Mouse (Mus musculus) kidney, adult 2 months (tissue): Measurements from ENCODE around the gene Luc7l2. TPM values are rescaled to one million over a fixed set of nuclear protein-coding genes. Genes with fewer than 3 reads are reported as not detected.

ENCODE experiments used
- DNase-seq: peaks from one replicate; pipeline ENCODE4 v3.0.0; 2021
- H3K27ac ChIP-seq: fragments of 200-500 bp; 2 replicates; pipeline ENCODE4 v1.5.1; 2012; ENCODE audit warnings: low read depth, low read length, control low read depth, inconsistent platforms; ENCODE audit not compliant: insufficient read depth
- H3K27me3 ChIP-seq: fragments of 200-500 bp; replicated peaks from 2 replicates; pipeline ENCODE4 v1.6.1; 2012; ENCODE audit warnings: mild to moderate bottlenecking, moderate library complexity, low read length, inconsistent platforms; ENCODE audit not compliant: control insufficient read depth, insufficient read depth
- H3K36me3 ChIP-seq: fragments of 200-500 bp; 2 replicates; pipeline ENCODE4 v1.6.1; 2012; ENCODE audit warnings: mild to moderate bottlenecking, moderate library complexity, low read length, inconsistent platforms; ENCODE audit not compliant: control insufficient read depth, insufficient read depth
- H3K4me1 ChIP-seq: fragments of 200-500 bp; 2 replicates; pipeline ENCODE4 v1.6.1; 2011; ENCODE audit warnings: low read length; ENCODE audit not compliant: control insufficient read depth, insufficient read depth
- H3K4me3 ChIP-seq: fragments of 200-500 bp; 2 replicates; pipeline ENCODE4 v1.5.1; 2011; ENCODE audit warnings: mild to moderate bottlenecking, low read depth, low read length, control low read depth; ENCODE audit not compliant: insufficient read depth
- CTCF ChIP-seq: fragments of 200-500 bp; conservative IDR thresholded peaks from 2 replicates; pipeline ENCODE4 v1.5.1; 2011; ENCODE audit warnings: low read depth, mild to moderate bottlenecking, control low read depth, low read length, moderate library complexity, mixed read lengths; ENCODE audit not compliant: insufficient read depth, insufficient read length
- POLR2A ChIP-seq: fragments of 200-500 bp; IDR thresholded peaks from one replicate; pipeline ENCODE4 v1.6.1; 2011; ENCODE audit warnings: low read depth, low read length, control low read depth
- WGBS: fragments of 180-500 bp; shearing (Covaris S2); methylation state at CpG from one replicate; pipeline ENCODE4 v1.1.7; 2018; 5-methylcytosine and 5-hydroxymethylcytosine counted together
- polyA plus RNA-seq: library from polyadenylated mRNA; depleted of rRNA; stranded (reverse); fragments of >200 nt; gene quantifications from 2 replicates; pipeline ENCODE4 v1.2.3, GENCODE M21; 2012; rRNA removed

Gene Luc7l2
- polyA plus RNA-seq: 18.4 and 24.5 TPM in 2 replicates

DNA sequence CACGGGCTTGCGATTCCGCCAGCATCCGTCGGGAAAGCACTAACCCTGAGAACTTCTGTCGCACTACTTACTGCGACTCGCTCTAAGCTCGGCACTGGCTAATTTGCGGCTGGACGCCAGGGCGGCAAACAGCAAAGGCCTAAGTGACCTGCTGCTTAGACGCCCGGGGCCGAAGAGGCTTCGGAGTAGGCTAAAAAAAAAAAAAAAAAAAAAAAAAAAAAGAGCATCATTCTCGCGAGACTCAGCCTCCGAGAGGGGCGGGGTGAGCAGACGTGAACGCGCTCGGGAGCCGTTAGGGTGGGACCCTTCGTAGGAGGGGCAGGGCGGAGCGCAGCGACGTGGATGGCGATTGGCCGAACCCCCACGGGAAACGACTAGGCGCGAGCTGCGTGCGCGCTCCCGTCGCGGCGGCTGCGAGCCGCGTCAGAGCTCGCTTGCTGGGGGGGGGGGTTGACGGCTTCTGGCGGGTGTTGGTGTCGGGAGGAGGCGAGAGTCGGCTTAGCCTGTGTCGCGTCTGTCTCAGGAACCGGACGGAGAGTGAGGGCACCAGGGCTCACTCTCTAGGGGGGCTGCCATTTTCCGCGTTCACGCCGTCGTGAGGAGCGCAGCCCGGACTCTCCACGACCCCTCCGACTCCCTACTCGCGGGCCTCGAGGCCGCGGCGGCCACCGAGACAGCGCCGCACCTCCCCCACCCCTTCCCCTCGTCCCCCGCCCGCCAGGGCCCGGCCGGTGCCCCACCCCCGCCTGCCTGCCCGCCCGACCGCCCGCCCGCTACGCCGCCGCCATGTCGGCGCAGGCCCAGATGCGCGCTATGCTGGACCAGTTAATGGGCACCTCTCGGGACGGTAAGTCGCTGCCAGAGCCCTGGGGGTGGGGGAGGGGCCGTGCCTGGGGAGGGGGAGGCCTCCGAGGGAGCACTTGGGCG is at the start of gene Luc7l2:
Gene Luc7l2, plus strand, starts transcription at position 273 of the 927 bp plus-strand sequence.
- peak; percentile 98 for DNase-seq

DNA sequence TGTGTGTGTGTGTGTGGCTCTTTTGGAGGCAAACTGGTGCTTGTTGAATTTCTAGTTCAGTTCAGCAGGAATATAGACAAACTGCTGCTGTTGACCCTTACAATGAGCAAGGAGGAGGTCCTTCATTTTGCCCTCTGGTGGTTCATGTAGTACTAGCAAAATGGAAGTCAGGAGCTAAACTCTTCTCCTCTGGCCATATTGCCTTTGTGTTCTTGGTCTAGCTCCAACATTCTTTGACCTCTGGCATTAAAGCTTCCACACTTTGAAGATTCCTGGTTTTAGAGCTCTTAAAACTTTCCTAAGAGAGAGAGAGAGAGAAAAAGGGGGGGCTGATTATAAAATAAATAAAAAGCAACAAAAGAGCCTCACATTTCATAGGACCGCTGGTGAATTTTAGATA is 39.0 kb upstream of the Luc7l2 start:
- no peak for DNase-seq
- H3K4me1 ChIP-seq: no peaks in the 10 kb centered on the region
- no peaks in the 10 kb centered on the region for H3K27me3 ChIP-seq
- H3K27ac ChIP-seq: no peak overlapping the region
- 100% methylated on average over 1 of the region's 1 CpGs for WGBS
- TF ChIP-seq POLR2A: no peak
- TF ChIP-seq CTCF: no peak
- no peaks in the 10 kb centered on the region; the same call in 1 of the 2 replicates for H3K36me3 ChIP-seq
- H3K4me3 ChIP-seq: no peak overlapping the region

More for the DNA sequence above, at the start of gene Luc7l2:
- Histone ChIP-seq H3K4me3 (peak within 1 kb of the TSS; percentile 96), H3K36me3 (no peaks in the 10 kb centered on the region), H3K27me3 (no peaks in the 10 kb centered on the region), H3K4me1 (peaks cover 3% of the 10 kb centered on the region; the same call in 1 of the 2 replicates), H3K27ac (peak within 1 kb of the TSS; percentile 100)
- no peak for TF ChIP-seq CTCF
- TF ChIP-seq POLR2A: peak; percentile 84
- under 1% methylated on average over 95 of the region's 98 CpGs for WGBS

DNA sequence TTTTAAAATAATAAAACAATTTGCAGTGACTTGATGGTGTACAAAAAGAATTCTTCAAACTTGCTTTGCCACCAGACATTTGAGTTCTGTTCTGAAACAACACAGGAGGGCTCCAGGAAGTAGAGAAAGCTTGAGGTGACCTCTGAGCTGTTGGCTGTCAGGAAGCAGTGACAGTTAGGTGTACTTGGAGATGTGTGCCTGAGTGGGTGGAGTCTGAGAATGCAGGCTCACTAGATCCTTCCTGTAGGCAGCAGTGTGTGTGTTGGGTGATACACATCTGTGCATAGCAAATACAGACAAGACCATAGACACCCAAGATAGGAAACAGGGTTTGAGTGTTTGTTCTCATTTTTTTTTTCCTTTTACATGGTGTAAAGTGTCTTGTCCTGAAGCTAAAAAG is 38.3 kb upstream of the Luc7l2 start:
- Histone ChIP-seq H3K4me3 (no peak overlapping the region), H3K27me3 (no peaks in the 10 kb centered on the region), H3K27ac (no peak overlapping the region), H3K4me1 (no peaks in the 10 kb centered on the region), H3K36me3 (no peaks in the 10 kb centered on the region; the same call in 1 of the 2 replicates)
- DNase-seq: no peak
- TF ChIP-seq CTCF (no peak), POLR2A (no peak)

DNA sequence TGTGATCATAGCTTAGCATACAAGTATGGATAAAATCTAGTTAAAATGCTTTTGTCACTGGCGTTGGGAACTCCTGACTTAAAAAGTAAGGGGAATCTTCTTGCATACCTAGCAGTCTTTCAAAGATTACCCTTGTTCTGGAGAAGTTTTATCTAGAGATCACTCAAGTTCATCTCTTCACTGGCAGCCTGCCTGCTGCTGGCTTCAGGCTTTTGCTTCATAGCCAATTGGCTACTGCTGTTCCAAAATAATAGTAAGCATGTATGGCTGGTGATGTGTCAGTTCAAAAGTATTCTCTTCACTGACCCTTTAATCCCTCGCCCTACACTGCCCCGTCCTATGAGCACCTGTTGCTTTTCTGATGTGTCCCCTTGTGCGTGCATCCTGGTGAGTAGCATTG is 35.9 kb upstream of the Luc7l2 start:
- TF ChIP-seq POLR2A (no peak), CTCF (no peak)
- no peak overlapping the region for H3K27ac ChIP-seq
- WGBS: 94% methylated on average over 4 of the region's 4 CpGs
- DNase-seq: no peak
- no peaks in the 10 kb centered on the region for H3K4me1 ChIP-seq
- no peak overlapping the region for H3K4me3 ChIP-seq
- H3K36me3 ChIP-seq: no peaks in the 10 kb centered on the region
- no peaks in the 10 kb centered on the region for H3K27me3 ChIP-seq

DNA sequence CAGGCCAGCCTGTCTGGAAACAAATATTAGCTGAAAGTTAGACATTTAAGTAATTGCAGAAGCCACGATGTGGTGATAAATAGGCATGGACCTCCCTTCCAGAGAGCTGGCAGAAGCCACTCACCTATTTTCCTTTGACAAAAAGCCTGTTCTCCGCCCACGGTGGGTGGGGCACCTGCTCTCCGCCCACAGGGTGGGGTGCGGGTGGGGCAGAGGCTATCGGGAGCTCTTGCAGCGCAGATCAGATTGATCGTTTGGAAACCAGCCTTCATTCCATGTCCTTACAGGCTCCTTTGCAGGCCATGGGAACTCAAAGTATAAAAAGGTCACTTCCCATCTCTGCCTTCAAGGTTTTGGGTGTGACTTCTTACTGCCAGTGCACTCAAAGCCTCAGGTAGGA is 27.3 kb upstream of the Luc7l2 start:
- DNase-seq: no peak
- H3K36me3 ChIP-seq: no peaks in the 10 kb centered on the region
- whole genome bisulfite sequencing: 32% methylated on average over 8 of the region's 8 CpGs
- TF ChIP-seq CTCF (no peak), POLR2A (no peak)
- H3K27ac ChIP-seq: no peak overlapping the region
- no peaks in the 10 kb centered on the region for H3K27me3 ChIP-seq
- H3K4me3 ChIP-seq: no peak overlapping the region
- no peaks in the 10 kb centered on the region for H3K4me1 ChIP-seq

DNA sequence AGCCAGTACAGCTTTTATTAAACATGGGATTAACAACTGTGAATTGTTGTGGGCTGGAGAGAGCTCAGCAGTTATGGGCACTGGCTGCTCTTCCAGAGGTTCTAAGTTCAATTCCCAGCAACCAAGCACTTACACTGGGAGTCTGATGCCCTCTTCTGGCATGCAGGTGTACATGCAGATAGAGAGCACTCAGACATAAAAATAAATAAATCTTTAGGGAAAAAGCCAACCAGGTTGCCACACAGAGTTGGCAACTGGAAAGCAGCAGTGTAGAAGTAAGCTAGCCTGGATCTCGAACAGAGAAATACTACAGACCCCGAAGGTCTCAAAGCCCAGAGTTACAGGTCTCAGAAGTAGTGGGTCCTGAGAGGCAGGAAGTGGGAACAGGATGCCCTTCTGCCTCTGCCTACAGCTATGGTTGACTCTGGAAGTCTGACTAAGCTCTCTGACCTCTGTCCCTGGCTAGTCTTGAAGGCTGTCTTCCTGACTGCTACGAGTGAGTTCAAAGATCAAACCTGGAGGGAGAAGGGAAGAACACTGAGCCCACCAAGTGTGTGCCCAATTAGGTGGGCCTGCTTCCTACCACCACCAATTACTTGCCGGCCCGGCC is 19.8 kb upstream of the Luc7l2 start:
- H3K27me3 ChIP-seq: no peaks in the 10 kb centered on the region
- no peak overlapping the region for H3K27ac ChIP-seq
- H3K36me3 ChIP-seq: no peaks in the 10 kb centered on the region
- TF ChIP-seq CTCF: peak; percentile 62
- TF ChIP-seq POLR2A: no peak
- peaks cover 4% of the 10 kb centered on the region; the same call in 1 of the 2 replicates for H3K4me1 ChIP-seq
- no peak overlapping the region for H3K4me3 ChIP-seq
- DNase-seq: peak; percentile 66
- 49% methylated on average over 5 of the region's 5 CpGs for WGBS
